Mouse (Mus musculus): ENCODE data around the gene Gm44502.
A peak's percentile ranks its signal among the peaks of the same experiment; 100 is the strongest.

Gm44502 gene

GRCm38 (mm10) chr15:89429352-89430221, at the start of gene Gm44502, which contains the start of the genes C730034F03Rik and Chkb:
Gm44502 (minus strand) TSS chr15:89429696.
C730034F03Rik (plus strand) TSS chr15:89429589.
Chkb (minus strand) TSS chr15:89429908.
- DNase-seq (ENCODE audit: low spot score): peak; percentile 80

GRCm38 (mm10) chr15:89478622-89479021, 49.1 kb upstream of the Gm44502 start:
- DNase-seq (ENCODE audit: low spot score): no peak

GRCm38 (mm10) chr15:89477806-89478205, 48.3 kb upstream of the Gm44502 start:
- DNase-seq (ENCODE audit: low spot score): no peak

DNA sequence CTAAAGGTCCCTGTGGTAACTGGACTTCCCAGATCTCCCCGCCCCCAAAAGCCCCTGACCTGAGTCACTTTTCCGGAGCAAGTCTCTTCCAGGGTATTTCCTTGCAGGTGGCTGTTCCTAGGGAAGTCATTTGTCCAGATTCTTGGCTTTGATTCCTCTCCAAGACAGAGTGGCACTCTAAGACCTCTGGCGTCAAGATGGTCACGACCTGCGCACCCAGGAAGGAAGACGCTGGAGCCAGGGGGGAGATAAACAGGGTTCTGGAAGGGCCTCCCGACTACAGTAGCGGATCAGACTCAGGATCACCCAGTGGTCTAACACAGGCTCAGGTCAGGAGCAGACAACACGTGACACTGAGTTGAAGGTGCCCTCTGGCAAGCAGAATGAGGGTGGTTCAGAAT, 47.6 kb upstream of the Gm44502 start, which contains the start of gene Arsa:
Gene Arsa (minus strand): TSS at position 335 of the 401 bp plus-strand sequence.
- no peak for DNase-seq (ENCODE audit: low spot score)

DNA sequence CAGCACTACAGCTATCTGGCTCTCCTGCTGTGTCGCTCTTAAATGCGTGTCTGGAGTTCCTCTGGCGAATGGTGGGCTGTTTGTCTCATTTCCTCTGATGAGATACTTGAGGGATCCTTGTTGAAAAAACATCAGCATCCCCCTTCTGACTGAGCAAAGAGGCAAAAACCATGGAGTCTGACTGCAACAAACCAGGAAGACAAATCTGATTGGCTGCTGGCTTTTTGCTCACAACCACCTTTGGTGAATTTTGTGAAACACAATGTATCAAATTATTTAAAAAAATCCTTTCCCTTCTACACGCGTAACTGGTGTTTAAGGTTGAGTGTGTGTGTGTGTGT, 46.9 kb upstream of the Gm44502 start:
- no peak for DNase-seq (ENCODE audit: low spot score)

- DNase-seq (ENCODE audit: low spot score): peak; percentile 85
These were observed 46.3 kb upstream of the Gm44502 start for GRCm38 (mm10) chr15:89475611-89476474.

DNA sequence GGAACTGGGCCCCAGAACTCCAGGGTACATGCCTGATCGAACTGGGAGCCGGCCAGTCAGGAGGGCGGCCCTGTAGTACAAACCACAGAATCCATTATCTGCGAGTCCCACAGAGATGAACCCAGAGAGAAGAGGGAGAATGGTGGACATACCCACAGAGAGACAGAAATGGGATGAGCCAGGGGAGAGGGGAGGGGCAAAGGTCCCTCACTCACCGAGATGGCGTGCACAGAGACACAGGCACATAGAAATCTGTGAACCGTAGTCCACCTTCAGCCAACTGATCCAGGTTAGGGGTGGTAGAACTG, 45.8 kb upstream of the Gm44502 start:
- no peak for DNase-seq (ENCODE audit: low spot score)

DNA sequence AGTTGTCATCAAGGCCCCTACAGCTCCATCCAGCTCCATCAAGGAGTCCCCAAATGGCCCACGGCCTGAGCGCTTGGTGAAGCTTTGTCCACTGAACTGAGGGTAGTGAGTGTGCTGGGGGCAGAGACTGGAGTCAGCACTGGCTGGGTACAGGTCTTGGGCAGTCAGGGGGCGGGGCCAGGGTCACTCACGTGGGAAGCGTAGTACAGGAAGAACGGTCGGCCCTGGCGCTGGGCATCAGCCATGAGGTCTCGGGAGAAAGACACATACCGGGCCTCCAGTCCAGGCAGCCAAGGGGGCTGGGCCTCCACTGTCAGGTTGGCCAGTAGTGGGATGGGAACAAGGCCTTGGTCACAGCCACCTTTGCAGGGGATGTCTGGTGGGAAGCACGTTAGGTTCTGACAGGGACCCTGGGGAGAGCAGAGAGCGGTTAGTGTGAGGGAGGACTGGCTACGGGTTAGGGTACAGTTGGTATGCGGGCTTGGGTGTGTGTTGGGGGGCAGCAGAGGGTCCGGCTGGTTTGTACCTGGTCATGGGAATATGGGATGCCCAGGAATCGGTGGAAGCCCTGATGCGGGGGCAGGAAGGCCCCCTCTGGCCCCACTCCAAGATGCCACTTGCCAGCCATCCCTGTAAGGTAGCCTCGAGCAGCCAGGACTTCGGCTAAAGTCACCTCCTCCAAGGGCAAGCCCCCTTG, 45.2 kb upstream of the Gm44502 start:
- no peak for DNase-seq (ENCODE audit: low spot score)

- DNase-seq (ENCODE audit: low spot score): no peak
These were observed 44.4 kb upstream of the Gm44502 start for GRCm38 (mm10) chr15:89473921-89474320.

GRCm38 (mm10) chr15:89473370-89473769, 43.9 kb upstream of the Gm44502 start:
- no peak for DNase-seq (ENCODE audit: low spot score)

DNA sequence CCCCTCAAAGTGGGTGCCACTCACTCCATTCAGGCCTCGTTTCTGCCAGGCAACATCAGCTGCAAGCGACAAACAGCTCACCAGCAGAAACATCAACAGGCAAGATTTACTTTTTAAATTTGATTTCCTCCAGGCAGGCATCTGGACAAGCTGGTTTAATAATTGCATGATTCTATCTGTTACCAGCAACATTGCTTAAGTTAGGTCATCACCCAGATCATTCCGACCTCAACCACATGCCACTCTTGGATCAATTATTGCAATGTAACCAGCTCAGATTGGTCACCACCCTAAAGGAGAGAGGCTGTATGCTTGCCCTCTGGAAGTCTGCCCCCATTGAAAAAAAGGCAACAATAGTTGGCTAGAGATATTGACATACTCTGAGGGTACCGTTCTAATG, 42.0 kb upstream of the Gm44502 start:
- DNase-seq (ENCODE audit: low spot score): no peak

DNA sequence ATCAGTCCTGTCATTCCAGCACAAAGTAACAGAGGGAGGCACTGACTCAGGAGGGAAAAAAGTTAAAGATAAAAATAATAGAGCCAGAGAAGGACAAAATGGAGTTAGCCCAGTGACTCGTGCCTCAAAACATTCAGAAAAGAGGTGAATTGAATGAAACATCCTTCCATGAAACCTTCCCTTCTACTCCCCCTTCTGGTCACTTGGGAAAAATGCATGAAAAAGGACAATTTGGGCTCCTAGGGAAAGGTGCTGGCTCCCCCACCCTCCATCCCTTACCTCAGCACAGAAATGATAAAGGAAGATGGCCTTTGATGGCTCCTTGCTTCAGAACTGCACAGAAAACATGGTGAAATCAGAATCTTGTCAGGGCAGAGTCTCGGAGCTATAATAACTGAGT, 39.1 kb upstream of the Gm44502 start:
- DNase-seq (ENCODE audit: low spot score): no peak

GRCm38 (mm10) chr15:89465052-89465451, 35.6 kb upstream of the Gm44502 start:
- no peak for DNase-seq (ENCODE audit: low spot score)

GRCm38 (mm10) chr15:89463334-89464235, 34.1 kb upstream of the Gm44502 start:
- no peak for DNase-seq (ENCODE audit: low spot score)

DNA sequence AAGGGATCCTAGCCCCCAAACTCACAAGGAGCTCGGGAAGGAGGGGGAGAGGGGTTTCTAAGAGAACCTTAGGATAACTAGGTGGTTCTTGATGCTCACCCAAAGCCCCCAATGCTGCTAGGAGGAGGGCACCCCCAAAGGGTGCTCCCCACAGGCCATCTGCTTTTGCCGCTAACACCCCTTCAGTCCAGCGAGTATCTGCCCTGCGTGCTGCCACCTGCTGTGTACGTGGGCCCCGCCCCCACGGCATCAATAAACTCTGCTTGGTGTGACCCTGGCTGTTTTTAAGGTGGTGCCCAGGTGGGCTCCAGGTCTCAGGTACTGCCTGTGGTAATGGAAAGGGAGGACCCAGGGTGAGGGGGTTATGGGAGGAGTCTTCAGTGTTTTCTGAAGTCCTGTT, 32.7 kb upstream of the Gm44502 start:
- no peak for DNase-seq (ENCODE audit: low spot score)

- DNase-seq (ENCODE audit: low spot score): no peak
These were observed 31.8 kb upstream of the Gm44502 start for GRCm38 (mm10) chr15:89461321-89461720.

DNA sequence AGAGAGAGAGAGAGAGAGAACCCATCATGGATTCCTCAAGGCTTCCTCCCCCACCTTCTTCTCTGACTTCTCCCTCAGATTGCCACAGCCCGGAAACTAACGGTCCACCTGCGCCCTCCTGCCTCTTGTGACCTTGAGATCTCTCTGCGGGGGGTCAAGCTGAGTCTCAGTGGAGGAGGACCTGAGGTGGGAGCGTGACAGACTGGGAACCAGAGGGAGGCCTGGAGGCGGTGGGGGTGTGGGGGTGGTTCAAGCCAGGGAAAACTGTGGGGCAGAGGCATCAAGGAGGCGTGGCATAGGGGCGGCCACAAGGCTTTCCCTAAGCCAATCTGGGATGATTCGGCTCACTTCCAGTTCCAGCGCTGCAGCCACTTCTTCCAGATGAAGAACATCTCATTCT, 30.8 kb upstream of the Gm44502 start:
- DNase-seq (ENCODE audit: low spot score): no peak

DNA sequence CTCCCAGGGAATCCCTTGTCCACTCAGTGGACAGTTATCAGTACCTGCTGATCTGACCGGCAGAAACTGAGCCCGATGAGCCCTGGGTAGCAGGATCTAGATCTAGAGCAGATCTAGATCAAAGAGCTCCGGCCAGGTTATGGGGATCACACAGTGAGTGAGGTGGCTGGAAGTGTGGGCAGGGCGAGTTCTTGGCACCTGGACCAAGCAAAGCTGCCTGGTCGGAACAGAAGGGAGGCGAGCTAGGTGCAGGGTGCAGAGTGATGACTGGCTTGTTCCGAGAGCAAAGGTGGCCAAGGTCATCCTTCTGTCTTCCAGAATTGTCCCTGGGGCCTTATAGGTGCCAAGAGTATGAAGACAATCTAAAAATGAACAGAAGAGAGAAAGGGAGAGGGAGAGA, 30.3 kb upstream of the Gm44502 start:
- DNase-seq (ENCODE audit: low spot score): no peak

GRCm38 (mm10) chr15:89458942-89459341, 29.4 kb upstream of the Gm44502 start:
- no peak for DNase-seq (ENCODE audit: low spot score)

GRCm38 (mm10) chr15:89455642-89456041, 26.1 kb upstream of the Gm44502 start:
- DNase-seq (ENCODE audit: low spot score): no peak

GRCm38 (mm10) chr15:89454857-89455256, 25.4 kb upstream of the Gm44502 start:
- DNase-seq (ENCODE audit: low spot score): no peak
